7 mouse cellular contexts compared by ENCODE assay signal in the genomic region with DNA sequence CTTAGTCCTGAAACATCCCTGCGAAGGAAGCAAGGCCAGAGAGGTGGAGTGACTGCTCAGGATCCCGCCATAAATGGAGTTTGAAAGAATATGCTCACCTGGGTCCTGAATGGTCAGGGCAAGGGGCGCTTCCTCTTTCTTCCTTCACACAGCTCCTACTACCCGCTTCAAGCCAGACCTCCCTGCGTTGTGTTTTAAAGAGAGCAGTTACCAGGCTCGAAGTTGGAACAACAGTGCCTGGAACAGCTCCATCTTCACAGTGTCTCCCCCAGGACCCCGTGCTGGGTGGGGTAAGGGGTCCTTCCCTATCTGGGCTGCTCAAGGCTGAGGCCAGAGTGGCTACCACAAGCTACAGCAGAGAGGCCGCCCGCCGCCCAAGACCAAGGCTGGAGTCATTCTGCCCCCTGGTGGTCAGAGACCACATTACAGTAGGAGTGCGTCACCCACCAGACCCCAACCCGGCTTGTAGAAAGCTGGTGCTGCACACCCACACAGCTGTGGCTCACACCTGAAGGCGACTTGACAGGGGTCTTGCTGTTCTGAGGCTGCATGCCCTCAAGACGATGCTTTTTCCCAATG. TPM values are rescaled to one million over a fixed set of nuclear protein-coding genes. Genes with fewer than 3 reads are reported as not detected.
DNase-seq lines count a peak whose midpoint lies in the region; ATAC-seq and TF ChIP-seq lines count a peak whose summit lies in the region.

No protein-coding gene starts in this region.

- no peak for TF ChIP-seq POLR2A in spleen, adult 2 months (IDR thresholded peaks at IDR 0.05; ENCODE audit: low read depth, low read length)

- intact Hi-C loops in gastrocnemius, postnatal 36 days (cut with DNase I), result loop anchor here (1.0 to 10.0 kb wide), 2 partner anchors 313 to 461 kb away; partner anchors contain the start of gene Tspan32

- peak; percentile 67 for ATAC-seq in common myeloid progenitor, adult 5-6 weeks (replicated peaks; ENCODE audit: low read depth, poor library complexity, severe bottlenecking)
- peak; percentile 39; the same call in 1 of the 2 replicates for ATAC-seq in intestine, embryonic 16.5 days
- ATAC-seq in limb, embryonic 12.5 days (ENCODE audit: insufficient number of reproducible peaks, insufficient read depth, low FRiP score, low TSS enrichment, low read depth), result 0 out of 2 replicates have a peak, but pooled peaks have one; percentile 23
- ATAC-seq in midbrain, embryonic 15.5 days (replicated peaks), result 0 out of 2 replicates have a peak, but pooled peaks have one; percentile 24

- H3K4me3 ChIP-seq in intestine, embryonic 16.5 days (ENCODE audit: low read length), result no peak overlapping the region
- H3K4me3 ChIP-seq in limb, embryonic 12.5 days (replicated peaks), result no peak overlapping the region
- no peak overlapping the region for H3K4me3 ChIP-seq in midbrain, embryonic 15.5 days
- H3K4me3 ChIP-seq in spleen, adult 2 months (ENCODE audit: extremely low read depth, insufficient read depth, insufficient read length), result no peak overlapping the region

- no peaks in the 10 kb centered on the region for H3K27me3 ChIP-seq in intestine, embryonic 16.5 days (replicated peaks; ENCODE audit: control insufficient read depth, insufficient read depth, low read length)
- H3K27me3 ChIP-seq in limb, embryonic 12.5 days, result peaks cover 8% of the 10 kb centered on the region
- no peaks in the 10 kb centered on the region for H3K27me3 ChIP-seq in midbrain, embryonic 15.5 days (replicated peaks)
- peaks cover 4% of the 10 kb centered on the region; the same call in 1 of the 2 replicates for H3K27me3 ChIP-seq in spleen, adult 2 months (ENCODE audit: control insufficient read depth, insufficient read depth, low read length)

- H3K9ac ChIP-seq in intestine, embryonic 16.5 days (ENCODE audit: low read depth, low read length), result peak overlapping the region; percentile 30; the same call in 1 of the 2 replicates
- 0 out of 2 replicates have a peak overlapping the region, but pooled peaks have one; percentile 24 for H3K9ac ChIP-seq in limb, embryonic 12.5 days (replicated peaks)
- H3K9ac ChIP-seq in midbrain, embryonic 15.5 days, result no peak overlapping the region

- DNase-seq in adrenal gland, adult (ENCODE audit: inconsistent age in 2 of 2, low spot score in 1 of 2), result peak; percentile 76 to 95
- DNase-seq in gastrocnemius, postnatal 36 days, result peak; percentile 77 to 79
- peak; percentile 18 to 60 for DNase-seq in spleen, adult 2 months (ENCODE audit: low read depth in 1 of 2, low spot score in 2 of 2)

- H3K27ac ChIP-seq in intestine, embryonic 16.5 days (ENCODE audit: low read length), result no peak overlapping the region; the same call in 1 of the 2 replicates
- peak overlapping the region; percentile 91; the same call in 1 of the 2 replicates for H3K27ac ChIP-seq in limb, embryonic 12.5 days
- no peak overlapping the region for H3K27ac ChIP-seq in midbrain, embryonic 15.5 days
- H3K27ac ChIP-seq in spleen, adult 2 months (ENCODE audit: insufficient read depth, low read length), result no peak overlapping the region

- no peaks in the 10 kb centered on the region for H3K36me3 ChIP-seq in intestine, embryonic 16.5 days (ENCODE audit: control insufficient read depth, insufficient read depth, low read length)
- no peaks in the 10 kb centered on the region for H3K36me3 ChIP-seq in limb, embryonic 12.5 days
- no peaks in the 10 kb centered on the region for H3K36me3 ChIP-seq in midbrain, embryonic 15.5 days (replicated peaks)
- no peaks in the 10 kb centered on the region for H3K36me3 ChIP-seq in spleen, adult 2 months (ENCODE audit: control insufficient read depth, insufficient read depth, low read length)

- H3K9me3 ChIP-seq in intestine, embryonic 16.5 days (ENCODE audit: control insufficient read depth, low read length), result peaks cover under 1% of the 10 kb centered on the region; the same call in 1 of the 2 replicates
- peaks cover 6% of the 10 kb centered on the region for H3K9me3 ChIP-seq in limb, embryonic 12.5 days
- no peaks in the 10 kb centered on the region for H3K9me3 ChIP-seq in midbrain, embryonic 15.5 days

- peak; percentile 78 for TF ChIP-seq CTCF in spleen, adult 2 months (IDR thresholded peaks at IDR 0.05; ENCODE audit: extremely low read depth, insufficient read depth, insufficient read length, insufficient replicate concordance)

- 36% methylated on average over 14 of the region's 14 CpGs for WGBS in intestine, embryonic 16.5 days
- WGBS in limb, embryonic 12.5 days, result 35% methylated on average over 14 of the region's 14 CpGs
- 31% methylated on average over 14 of the region's 14 CpGs for WGBS in midbrain, embryonic 15.5 days
- 15% methylated on average over 14 of the region's 14 CpGs for WGBS in spleen, adult 2 months

- H3K4me2 ChIP-seq in intestine, embryonic 16.5 days (ENCODE audit: low read depth, low read length), result no peak overlapping the region
- no peak overlapping the region for H3K4me2 ChIP-seq in limb, embryonic 12.5 days
- H3K4me2 ChIP-seq in midbrain, embryonic 15.5 days, result no peak overlapping the region

- H3K4me1 ChIP-seq in intestine, embryonic 16.5 days (ENCODE audit: control insufficient read depth, insufficient read depth, low read length), result peaks cover 17% of the 10 kb centered on the region
- peaks cover 60% of the 10 kb centered on the region for H3K4me1 ChIP-seq in limb, embryonic 12.5 days (replicated peaks)
- H3K4me1 ChIP-seq in midbrain, embryonic 15.5 days, result peaks cover 23% of the 10 kb centered on the region
- no peaks in the 10 kb centered on the region; the same call in 1 of the 2 replicates for H3K4me1 ChIP-seq in spleen, adult 2 months (ENCODE audit: control insufficient read depth, insufficient read depth, insufficient read length)

RNA-seq across cellular contexts. Expression of gene Cdkn1c, which starts 5.3 kb away (rescaled TPM):
- total RNA-seq in common myeloid progenitor, adult 5-6 weeks (2017), result 1.6 and 2.6 TPM in 2 replicates
- 10 to 100 TPM; 43.2 to 98.2 TPM for total RNA-seq in gastrocnemius, postnatal 36 days (2021)
- polyA plus RNA-seq in intestine, embryonic 16.5 days (2015; fragmentation: Nextera tagmentation; extraction: Ambion mirVana), result 522 and 653 TPM in 2 replicates
- polyA plus RNA-seq in limb, embryonic 12.5 days (2016; fragmentation: Nextera tagmentation; extraction: Ambion mirVana), result 1,371 and 1,459 TPM in 2 replicates
- polyA plus RNA-seq in midbrain, embryonic 15.5 days (2015; fragmentation: Nextera tagmentation; extraction: Ambion mirVana), result 288 and 345 TPM in 2 replicates
- polyA plus RNA-seq in spleen, adult 2 months (2012; rRNA removed), result 2.2 and 2.5 TPM in 2 replicates

RNA-seq across cellular contexts. Expression of gene Slc22a18, which starts 7.3 kb away (rescaled TPM):
- 2.6 TPM in 1 of 2 replicates, not detected in the other for total RNA-seq in common myeloid progenitor, adult 5-6 weeks (2017)
- total RNA-seq in gastrocnemius, postnatal 36 days (2021), result under 1 TPM in 1 of 2 experiments, not detected in 1; 0.25 TPM
- 18.2 and 22.7 TPM in 2 replicates for polyA plus RNA-seq in intestine, embryonic 16.5 days (2015; fragmentation: Nextera tagmentation; extraction: Ambion mirVana)
- 1.3 and 1.4 TPM in 2 replicates for polyA plus RNA-seq in limb, embryonic 12.5 days (2016; fragmentation: Nextera tagmentation; extraction: Ambion mirVana)
- polyA plus RNA-seq in midbrain, embryonic 15.5 days (2015; fragmentation: Nextera tagmentation; extraction: Ambion mirVana), result 0.97 and 1.0 TPM in 2 replicates
- polyA plus RNA-seq in spleen, adult 2 months (2012; rRNA removed), result 1.7 and 2.2 TPM in 2 replicates

RNA-seq across cellular contexts. Expression of gene Phlda2, which starts 36.8 kb away (rescaled TPM):
- total RNA-seq in common myeloid progenitor, adult 5-6 weeks (2017), result 2.6 and 3.2 TPM in 2 replicates
- total RNA-seq in gastrocnemius, postnatal 36 days (2021), result not detected
- polyA plus RNA-seq in intestine, embryonic 16.5 days (2015; fragmentation: Nextera tagmentation; extraction: Ambion mirVana), result 11.7 and 16.1 TPM in 2 replicates
- 13.8 and 19.2 TPM in 2 replicates for polyA plus RNA-seq in limb, embryonic 12.5 days (2016; fragmentation: Nextera tagmentation; extraction: Ambion mirVana)
- polyA plus RNA-seq in midbrain, embryonic 15.5 days (2015; fragmentation: Nextera tagmentation; extraction: Ambion mirVana), result 0.51 and 0.66 TPM in 2 replicates
- 0.37 and 1.2 TPM in 2 replicates for polyA plus RNA-seq in spleen, adult 2 months (2012; rRNA removed)

Comparison
In these comparisons a context has a peak if more than half of its experiments do, and no peak if none do; other contexts are left out.
1. RNA of gene Cdkn1c, which starts 5.3 kb away (polyA plus RNA-seq): 1,371 to 1,459 TPM in limb, embryonic 12.5 days, 522 to 653 TPM in intestine, embryonic 16.5 days and 288 to 345 TPM in midbrain, embryonic 15.5 days; 2.2 to 2.5 TPM in spleen, adult 2 months; every median in the first group is over 10 times any median in the second.
2. Peak in every context shown above with its lines, with median percentiles within 50 percentile points of each other: DNase-seq and ATAC-seq.